7 mouse cellular contexts compared by ENCODE assay signal in genomic region chr5:15933581-15934375, GRCm38 (mm10). TPM values are rescaled to one million over a fixed set of nuclear protein-coding genes. Genes with fewer than 3 reads are reported as not detected.
A peak's percentile ranks its signal among the peaks of the same experiment; 100 is the strongest.
DNase-seq lines count a peak whose midpoint lies in the region; ATAC-seq lines count a peak whose summit lies in the region.

No protein-coding gene starts in this region.

- H3K4me2 ChIP-seq in hindbrain, embryonic 11.5 days (replicated peaks; ENCODE audit: low read depth, low read length): peak overlapping the region; percentile 74
- peak overlapping the region; percentile 69 for H3K4me2 ChIP-seq in liver, embryonic 12.5 days

- no peaks in the 10 kb centered on the region for H3K9me3 ChIP-seq in embryonic facial prominence, embryonic 10.5 days
- no peaks in the 10 kb centered on the region for H3K9me3 ChIP-seq in hindbrain, embryonic 11.5 days (ENCODE audit: control insufficient read depth, low read length)
- no peaks in the 10 kb centered on the region for H3K9me3 ChIP-seq in liver, embryonic 12.5 days (replicated peaks)

- no peak; the same call in none of the 2 replicates for ATAC-seq in hindbrain, embryonic 11.5 days (ENCODE audit: low FRiP score)
- no peak for ATAC-seq in liver, embryonic 12.5 days
- ATAC-seq in megakaryocyte-erythroid progenitor cell, adult 5-6 weeks (replicated peaks; ENCODE audit: low FRiP score, low TSS enrichment, poor library complexity, severe bottlenecking): no peak

- peak overlapping the region; percentile 80 for H3K9ac ChIP-seq in hindbrain, embryonic 11.5 days (ENCODE audit: low read depth, low read length)
- H3K9ac ChIP-seq in liver, embryonic 12.5 days: no peak overlapping the region

- peaks cover 17% of the 10 kb centered on the region for H3K4me1 ChIP-seq in embryonic facial prominence, embryonic 10.5 days
- no peaks in the 10 kb centered on the region for H3K4me1 ChIP-seq in hindbrain, embryonic 11.5 days (replicated peaks; ENCODE audit: control insufficient read depth, insufficient read depth, low read length)
- no peaks in the 10 kb centered on the region for H3K4me1 ChIP-seq in liver, embryonic 12.5 days

- WGBS in embryonic facial prominence, embryonic 10.5 days: 3% methylated on average over 17 of the region's 17 CpGs
- WGBS in hindbrain, embryonic 11.5 days: 3% methylated on average over 17 of the region's 17 CpGs
- WGBS in liver, embryonic 12.5 days (ENCODE audit: insufficient replicate concordance): 8% methylated on average over 17 of the region's 17 CpGs

- H3K36me3 ChIP-seq in embryonic facial prominence, embryonic 10.5 days (replicated peaks): no peaks in the 10 kb centered on the region
- no peaks in the 10 kb centered on the region for H3K36me3 ChIP-seq in hindbrain, embryonic 11.5 days (ENCODE audit: control insufficient read depth, insufficient read depth, low read length)
- no peaks in the 10 kb centered on the region for H3K36me3 ChIP-seq in liver, embryonic 12.5 days

- DNase-seq in ovary, adult 18-20 months (ENCODE audit: low spot score): peak; percentile 1
- DNase-seq in ovary, postnatal 14 days (ENCODE audit: low spot score): no peak
- no peak for DNase-seq in embryonic facial prominence, embryonic 10.5 days (ENCODE audit: low spot score)
- peak; percentile 71 for DNase-seq in hindbrain, embryonic 11.5 days (ENCODE audit: low spot score)
- DNase-seq in retina, postnatal 1 day: peak; percentile 63

- peak overlapping the region; percentile 72 for H3K4me3 ChIP-seq in embryonic facial prominence, embryonic 10.5 days
- H3K4me3 ChIP-seq in hindbrain, embryonic 11.5 days (ENCODE audit: low read depth, low read length): peak overlapping the region; percentile 57
- peak overlapping the region; percentile 51 for H3K4me3 ChIP-seq in liver, embryonic 12.5 days

- H3K27me3 ChIP-seq in embryonic facial prominence, embryonic 10.5 days (replicated peaks; ENCODE audit: low read depth, poor library complexity, severe bottlenecking): peaks cover 91% of the 10 kb centered on the region
- peaks cover 32% of the 10 kb centered on the region for H3K27me3 ChIP-seq in hindbrain, embryonic 11.5 days (ENCODE audit: control insufficient read depth, insufficient read depth, low read length)
- peaks cover 38% of the 10 kb centered on the region for H3K27me3 ChIP-seq in liver, embryonic 12.5 days (replicated peaks)

- peak overlapping the region; percentile 93 for H3K27ac ChIP-seq in embryonic facial prominence, embryonic 10.5 days (replicated peaks)
- peak overlapping the region; percentile 92 for H3K27ac ChIP-seq in hindbrain, embryonic 11.5 days (ENCODE audit: low read depth, low read length)
- H3K27ac ChIP-seq in liver, embryonic 12.5 days: no peak overlapping the region

RNA-seq across cellular contexts. Expression of gene Cacna2d1, which starts 0.7 kb away (rescaled TPM):
- 6.0 and 8.2 TPM in 2 replicates for polyA plus RNA-seq in embryonic facial prominence, embryonic 10.5 days (2016; fragmentation: Nextera tagmentation; extraction: Ambion mirVana)
- polyA plus RNA-seq in hindbrain, embryonic 11.5 days (2014; fragmentation: Nextera tagmentation; extraction: Ambion mirVana): 24.9 and 26.5 TPM in 2 replicates
- 1.2 and 1.6 TPM in 2 replicates for polyA plus RNA-seq in liver, embryonic 12.5 days (2016; fragmentation: Nextera tagmentation; extraction: Ambion mirVana)
- total RNA-seq in megakaryocyte-erythroid progenitor cell, adult 5-6 weeks (2014; fragmentation: Nextera tagmentation): 0.37 TPM in 1 of 2 replicates, not detected in the other
- not detected in 2 replicates for total RNA-seq in megakaryocyte-erythroid progenitor cell, adult 5-6 weeks (2017)

Comparison
In these comparisons a context has a peak if more than half of its experiments do, and no peak if none do; other contexts are left out.
1. DNase-seq: peak in ovary, adult 18-20 months (single experiment), hindbrain, embryonic 11.5 days (single experiment) and retina, postnatal 1 day (single experiment); none in ovary, postnatal 14 days (single experiment) and embryonic facial prominence, embryonic 10.5 days (single experiment).
2. Peak in every context shown above with its lines, with median percentiles within 50 percentile points of each other: H3K4me3 ChIP-seq.